Mouse (Mus musculus): ENCODE measurements around the gene Lgals9. TPM values are rescaled to one million over a fixed set of nuclear protein-coding genes. Genes with fewer than 3 reads are reported as not detected.

The Lgals9 gene
- total RNA-seq, 1 experiment from 2014 or later, result 79.2 TPM

GRCm38 (mm10) chr11:78919745-78920144 is 65.0 kb downstream of the Lgals9 start:
- DNase-seq, result no peak

GRCm38 (mm10) chr11:78916410-78916809 is 68.3 kb downstream of the Lgals9 start:
- DNase-seq, result no peak

- no peak for DNase-seq
These were observed 69.3 kb downstream of the Lgals9 start for GRCm38 (mm10) chr11:78915473-78915872.

Other genes with a start within 250 kb of the Lgals9 start
- gene Ccnq, start 233.2 kb downstream of the Lgals9 start, total RNA-seq (2021), result 34.1 and 35.6 TPM in 2 replicates
- 26.1 and 32.7 TPM in 2 replicates for gene Lyrm9, start 158.4 kb downstream of the Lgals9 start, total RNA-seq (2021)
- 2.8 and 4.1 TPM in 2 replicates for gene Nos2, start 64.2 kb downstream of the Lgals9 start, total RNA-seq (2021)
- gene Ksr1, start 161.5 kb upstream of the Lgals9 start, total RNA-seq (2021), result 10.0 and 10.8 TPM in 2 replicates

All from adrenal gland, postnatal 14 days (tissue).